Mouse (Mus musculus): ENCODE measurements around the gene Krtap20-2. TPM values are rescaled to one million over a fixed set of nuclear protein-coding genes. Genes with fewer than 3 reads are reported as not detected.

Gene Krtap20-2
- polyA plus RNA-seq (2012; rRNA removed) = not detected in 2 replicates

GRCm38 (mm10) chr16:89205561-89205960 lies at the start of gene Krtap20-2:
Gene Krtap20-2, plus strand, starts transcription at chr16:89205861.

DNA sequence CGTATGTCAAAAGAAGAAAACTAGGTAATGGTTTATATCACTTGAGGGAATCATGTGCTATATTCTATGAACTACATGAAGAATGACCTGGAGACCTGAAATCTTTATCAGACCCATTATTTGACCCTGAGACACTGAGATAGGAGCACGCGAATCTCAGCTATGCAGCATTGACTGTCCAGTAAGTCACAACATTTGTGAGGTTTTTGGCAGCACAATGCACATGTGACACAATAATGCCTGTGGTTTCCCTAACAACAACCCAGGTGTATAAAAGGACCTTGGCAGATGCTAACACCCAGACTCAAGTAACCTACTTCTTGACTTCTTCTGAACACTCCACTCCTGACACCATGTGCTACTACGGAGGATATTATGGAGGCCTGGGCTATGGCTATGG lies 48.0 kb upstream of the Krtap20-2 start, which contains the start of gene Gm9789:
Gene Gm9789, plus strand, starts transcription at position 301 of the 400 bp plus-strand sequence.

DNA sequence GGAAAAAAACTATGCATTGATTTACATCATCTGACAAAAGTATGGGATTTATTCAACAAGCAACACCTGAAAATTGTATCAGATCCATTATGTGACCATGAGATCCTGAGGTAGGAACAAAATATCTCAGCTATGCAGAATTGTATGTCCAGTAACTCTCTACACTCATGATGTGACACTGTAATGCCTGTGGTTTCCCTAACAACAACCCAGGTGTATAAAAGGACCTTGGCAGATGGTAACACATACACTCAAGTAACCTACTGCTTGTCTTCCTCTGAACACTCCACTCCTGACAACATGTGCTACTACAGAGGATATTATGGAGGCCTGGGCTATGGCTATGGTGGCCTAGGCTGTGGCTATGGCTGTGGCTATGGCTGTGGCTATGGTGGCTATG lies 36.5 kb upstream of the Krtap20-2 start, which contains the start of gene Gm7735:
Gene Gm7735, plus strand, starts transcription at position 301 of the 400 bp plus-strand sequence.

GRCm38 (mm10) chr16:89174435-89174834 lies 31.2 kb upstream of the Krtap20-2 start, which contains the start of gene 1110057P08Rik:
Gene 1110057P08Rik, plus strand, starts transcription at chr16:89174735.

Other genes with a start within 250 kb of the Krtap20-2 start
- gene Krtap16-3, start 243.0 kb upstream of the Krtap20-2 start, polyA plus RNA-seq (2012; rRNA removed) = not detected in 2 replicates
- gene Krtap22-2, start 195.1 kb upstream of the Krtap20-2 start, polyA plus RNA-seq (2012; rRNA removed) = not detected in 2 replicates
- gene Gm10229, start 190.6 kb upstream of the Krtap20-2 start, polyA plus RNA-seq (2012; rRNA removed) = not detected in 2 replicates
- gene Krtap6-1, start 174.2 kb upstream of the Krtap20-2 start, polyA plus RNA-seq (2012; rRNA removed) = not detected in 2 replicates
- not detected in 2 replicates for gene Gm10228, start 164.4 kb upstream of the Krtap20-2 start, polyA plus RNA-seq (2012; rRNA removed)
- not detected in 2 replicates for gene Krtap6-5, start 158.0 kb upstream of the Krtap20-2 start, polyA plus RNA-seq (2012; rRNA removed)
- gene 1110025L11Rik, start 141.9 kb upstream of the Krtap20-2 start, polyA plus RNA-seq (2012; rRNA removed) = not detected in 2 replicates
- not detected in 2 replicates for gene Krtap6-3, start 121.8 kb upstream of the Krtap20-2 start, polyA plus RNA-seq (2012; rRNA removed)
- gene Gm6358, start 65.0 kb upstream of the Krtap20-2 start, polyA plus RNA-seq (2012; rRNA removed) = not detected in 2 replicates
- gene Gm10061, start 54.8 kb upstream of the Krtap20-2 start, polyA plus RNA-seq (2012; rRNA removed) = not detected in 2 replicates
- not detected in 2 replicates for gene Gm9789, start 47.9 kb upstream of the Krtap20-2 start, polyA plus RNA-seq (2012; rRNA removed)
- gene Gm7735, start 36.4 kb upstream of the Krtap20-2 start, polyA plus RNA-seq (2012; rRNA removed) = not detected in 2 replicates
- not detected in 2 replicates for gene 1110057P08Rik, start 31.1 kb upstream of the Krtap20-2 start, polyA plus RNA-seq (2012; rRNA removed)
- not detected in 2 replicates for gene Krtap21-1, start 198.0 kb downstream of the Krtap20-2 start, polyA plus RNA-seq (2012; rRNA removed)
- gene Krtap6-2, start 214.2 kb downstream of the Krtap20-2 start, polyA plus RNA-seq (2012; rRNA removed) = not detected in 2 replicates